Mouse (Mus musculus) limb, embryonic 13.5 days (tissue): ENCODE data around the gene E430018J23Rik. TPM values are rescaled to one million over a fixed set of nuclear protein-coding genes. Genes with fewer than 3 reads are reported as not detected.
"Not testable (repeated sequence)": the region's sequence is repeated elsewhere in the genome, so short reads cannot be mapped to it uniquely, and the experiment has no call there.

Experiments
- ATAC-seq: fragments of 200-750 bp; cut with Nextera tagmentation; 2 replicates; pipeline ENCODE4 v1.8.0; 2017; ENCODE audit warnings: low read depth, moderate number of reproducible peaks, moderate TSS enrichment; ENCODE audit not compliant: low FRiP score
- H3K27ac ChIP-seq: fragments of 300-500 bp; sonication (generic); 2 replicates; pipeline ENCODE4 v1.5.1; 2015; ENCODE audit warnings: inconsistent platforms, mild to moderate bottlenecking, moderate library complexity
- H3K27me3 ChIP-seq: fragments of 300-500 bp; sonication (generic); 2 replicates; pipeline ENCODE4 v1.6.1; 2015; ENCODE audit warnings: mild to moderate bottlenecking, inconsistent platforms
- H3K36me3 ChIP-seq: fragments of 300-500 bp; sonication (generic); 2 replicates; pipeline ENCODE4 v1.6.1; 2015; ENCODE audit warnings: inconsistent platforms, mild to moderate bottlenecking, moderate library complexity
- H3K4me1 ChIP-seq: fragments of 300-500 bp; sonication (generic); 2 replicates; pipeline ENCODE4 v1.6.1; 2015; ENCODE audit warnings: inconsistent platforms
- H3K4me2 ChIP-seq: fragments of 300-500 bp; sonication (generic); replicated peaks from 2 replicates; pipeline ENCODE4 v1.6.1; 2015; ENCODE audit warnings: inconsistent platforms, mild to moderate bottlenecking, moderate library complexity
- H3K4me3 ChIP-seq: fragments of 300-500 bp; sonication (generic); 2 replicates; pipeline ENCODE4 v1.5.1; 2015; ENCODE audit warnings: moderate library complexity, mild to moderate bottlenecking, inconsistent platforms
- H3K9ac ChIP-seq: fragments of 300-500 bp; sonication (generic); 2 replicates; pipeline ENCODE4 v1.6.1; 2015; ENCODE audit warnings: mild to moderate bottlenecking, inconsistent platforms
- H3K9me3 ChIP-seq: fragments of 300-500 bp; sonication (generic); 2 replicates; pipeline ENCODE4 v1.6.1; 2016; ENCODE audit warnings: inconsistent platforms
- WGBS: fragments of 180-500 bp; shearing (Covaris S2); methylation state at CpG from one replicate; pipeline ENCODE4 v1.1.7; 2015; 5-methylcytosine and 5-hydroxymethylcytosine counted together
- polyA plus RNA-seq: library from polyadenylated mRNA; unstranded; fragments of >200 nt; fragmentation: Nextera tagmentation; extraction: Ambion mirVana; gene quantifications from 2 replicates; pipeline ENCODE4 v1.2.1, GENCODE M21; 2015

E430018J23Rik gene
- polyA plus RNA-seq, 1 experiment from 2014 or later = 7.9 TPM

- H3K4me2 ChIP-seq, ATAC-seq, H3K27me3 ChIP-seq, H3K9me3 ChIP-seq, H3K27ac ChIP-seq, H3K9ac ChIP-seq, H3K4me3 ChIP-seq, H3K4me1 ChIP-seq: not testable (repeated sequence)
- WGBS = 73% methylated on average over 3 of the region's 3 CpGs
- peaks cover 18% of the 10 kb centered on the region for H3K36me3 ChIP-seq
Observed at GRCm38 (mm10) chr7:127371870-127372269, 21.6 kb downstream of the E430018J23Rik start.

- no peaks in the 10 kb centered on the region for H3K9me3 ChIP-seq
- H3K27ac ChIP-seq = no peak overlapping the region
- WGBS = 81% methylated on average over 2 of the region's 2 CpGs
- no peak for ATAC-seq
- no peak overlapping the region for H3K9ac ChIP-seq
- peaks cover 18% of the 10 kb centered on the region for H3K36me3 ChIP-seq
- H3K27me3 ChIP-seq = no peaks in the 10 kb centered on the region
- no peak overlapping the region for H3K4me2 ChIP-seq
- no peak overlapping the region for H3K4me3 ChIP-seq
- peaks cover 4% of the 10 kb centered on the region; the same call in 1 of the 2 replicates for H3K4me1 ChIP-seq
Observed at GRCm38 (mm10) chr7:127371213-127371612, 22.2 kb downstream of the E430018J23Rik start.

GRCm38 (mm10) chr7:127366249-127366648, 27.2 kb downstream of the E430018J23Rik start:
- Histone ChIP-seq H3K4me1 (peaks cover 7% of the 10 kb centered on the region), H3K27me3 (peaks cover 22% of the 10 kb centered on the region), H3K9ac (no peak overlapping the region), H3K36me3 (no peaks in the 10 kb centered on the region), H3K27ac (no peak overlapping the region), H3K4me2 (no peak overlapping the region), H3K9me3 (no peaks in the 10 kb centered on the region), H3K4me3 (no peak overlapping the region)
- WGBS = 78% methylated on average over 3 of the region's 3 CpGs
- ATAC-seq = no peak

GRCm38 (mm10) chr7:127364166-127364565, 29.3 kb downstream of the E430018J23Rik start:
- Histone ChIP-seq H3K27me3 (peaks cover 39% of the 10 kb centered on the region), H3K4me1 (peaks cover 7% of the 10 kb centered on the region), H3K36me3 (no peaks in the 10 kb centered on the region), H3K9ac (no peak overlapping the region), H3K4me3 (no peak overlapping the region), H3K27ac (no peak overlapping the region), H3K9me3 (no peaks in the 10 kb centered on the region), H3K4me2 (peak overlapping the region; percentile 76)
- no peak for ATAC-seq
- 55% methylated on average over 4 of the region's 4 CpGs for WGBS

- H3K9me3 ChIP-seq = no peaks in the 10 kb centered on the region
- ATAC-seq = no peak
- peaks cover 7% of the 10 kb centered on the region for H3K4me1 ChIP-seq
- H3K4me2 ChIP-seq = peak overlapping the region; percentile 76
- peak overlapping the region; percentile 70 for H3K9ac ChIP-seq
- H3K27me3 ChIP-seq = peaks cover 39% of the 10 kb centered on the region
- H3K36me3 ChIP-seq = no peaks in the 10 kb centered on the region
- no peak overlapping the region for H3K27ac ChIP-seq
- 3% methylated on average over 24 of the region's 24 CpGs for WGBS
- H3K4me3 ChIP-seq = peak overlapping the region; percentile 47
Observed at GRCm38 (mm10) chr7:127363475-127363921, 29.9 kb downstream of the E430018J23Rik start.

GRCm38 (mm10) chr7:127362418-127362817, 31.0 kb downstream of the E430018J23Rik start:
- H3K4me2 ChIP-seq = peak overlapping the region; percentile 36
- H3K36me3 ChIP-seq, ATAC-seq, H3K9me3 ChIP-seq, H3K9ac ChIP-seq, H3K27ac ChIP-seq, H3K4me1 ChIP-seq: not testable (repeated sequence)
- H3K4me3 ChIP-seq = peak overlapping the region; percentile 13; the same call in 1 of the 2 replicates
- 27% methylated on average over 13 of the region's 13 CpGs for WGBS
- peaks cover 41% of the 10 kb centered on the region for H3K27me3 ChIP-seq

GRCm38 (mm10) chr7:127361449-127361848, 32.0 kb downstream of the E430018J23Rik start:
- Histone ChIP-seq H3K4me3 (no peak overlapping the region), H3K27me3 (peaks cover 41% of the 10 kb centered on the region), H3K4me2 (no peak overlapping the region), H3K36me3 (no peaks in the 10 kb centered on the region), H3K27ac (no peak overlapping the region), H3K9ac (no peak overlapping the region), H3K4me1 (peaks cover 7% of the 10 kb centered on the region), H3K9me3 (no peaks in the 10 kb centered on the region)
- no peak for ATAC-seq
- 49% methylated on average over 12 of the region's 13 CpGs for WGBS

- Histone ChIP-seq H3K9me3 (no peaks in the 10 kb centered on the region), H3K27ac (no peak overlapping the region), H3K4me2 (no peak overlapping the region), H3K4me3 (no peak overlapping the region), H3K36me3 (no peaks in the 10 kb centered on the region), H3K27me3 (peaks cover 38% of the 10 kb centered on the region), H3K9ac (no peak overlapping the region), H3K4me1 (peaks cover 7% of the 10 kb centered on the region)
- 80% methylated on average over 4 of the region's 4 CpGs for WGBS
- no peak for ATAC-seq
Observed at GRCm38 (mm10) chr7:127360265-127360664, 33.2 kb downstream of the E430018J23Rik start.

- H3K9me3 ChIP-seq = no peaks in the 10 kb centered on the region
- no peaks in the 10 kb centered on the region for H3K36me3 ChIP-seq
- no peak overlapping the region for H3K27ac ChIP-seq
- H3K27me3 ChIP-seq = peaks cover 28% of the 10 kb centered on the region
- H3K4me2 ChIP-seq = no peak overlapping the region
- no peak for ATAC-seq
- no peak overlapping the region for H3K9ac ChIP-seq
- H3K4me3 ChIP-seq = no peak overlapping the region
- WGBS = 67% methylated on average over 4 of the region's 4 CpGs
- H3K4me1 ChIP-seq = peaks cover 3% of the 10 kb centered on the region
Observed at GRCm38 (mm10) chr7:127358472-127358871, 35.0 kb downstream of the E430018J23Rik start.

- H3K4me3 ChIP-seq = no peak overlapping the region
- H3K36me3 ChIP-seq = no peaks in the 10 kb centered on the region
- no peak overlapping the region for H3K9ac ChIP-seq
- no peak overlapping the region for H3K4me2 ChIP-seq
- no peak overlapping the region for H3K27ac ChIP-seq
- no peak for ATAC-seq
- H3K27me3 ChIP-seq = peaks cover 25% of the 10 kb centered on the region
- 63% methylated on average over 2 of the region's 2 CpGs for WGBS
- no peaks in the 10 kb centered on the region for H3K4me1 ChIP-seq
- no peaks in the 10 kb centered on the region for H3K9me3 ChIP-seq
Observed at GRCm38 (mm10) chr7:127357871-127358270, 35.6 kb downstream of the E430018J23Rik start.

- Histone ChIP-seq H3K27ac (no peak overlapping the region), H3K4me1 (no peaks in the 10 kb centered on the region), H3K27me3 (peaks cover 15% of the 10 kb centered on the region), H3K9me3 (no peaks in the 10 kb centered on the region), H3K9ac (no peak overlapping the region), H3K4me2 (no peak overlapping the region), H3K36me3 (no peaks in the 10 kb centered on the region), H3K4me3 (no peak overlapping the region)
- 70% methylated on average over 3 of the region's 3 CpGs for WGBS
- ATAC-seq = no peak
Observed at GRCm38 (mm10) chr7:127355796-127356195, 37.6 kb downstream of the E430018J23Rik start.

GRCm38 (mm10) chr7:127351230-127352004, 42.0 kb downstream of the E430018J23Rik start:
- no peak overlapping the region for H3K27ac ChIP-seq
- H3K9me3 ChIP-seq = no peaks in the 10 kb centered on the region
- 86% methylated on average over 5 of the region's 5 CpGs for WGBS
- no peak for ATAC-seq
- no peak overlapping the region for H3K4me2 ChIP-seq
- H3K4me1 ChIP-seq = peaks cover 7% of the 10 kb centered on the region
- no peaks in the 10 kb centered on the region for H3K27me3 ChIP-seq
- no peaks in the 10 kb centered on the region for H3K36me3 ChIP-seq
- no peak overlapping the region for H3K4me3 ChIP-seq
- H3K9ac ChIP-seq = no peak overlapping the region

GRCm38 (mm10) chr7:127346676-127347075, 46.8 kb downstream of the E430018J23Rik start:
- WGBS = 19% methylated on average over 8 of the region's 8 CpGs
- H3K4me1 ChIP-seq = peaks cover 22% of the 10 kb centered on the region
- H3K27me3 ChIP-seq = no peaks in the 10 kb centered on the region
- peak overlapping the region; percentile 98 for H3K9ac ChIP-seq
- no peaks in the 10 kb centered on the region for H3K9me3 ChIP-seq
- H3K27ac ChIP-seq = no peak overlapping the region
- H3K4me2 ChIP-seq = peak overlapping the region; percentile 85
- H3K4me3 ChIP-seq = peak overlapping the region; percentile 89
- no peak for ATAC-seq
- H3K36me3 ChIP-seq = peaks cover 23% of the 10 kb centered on the region
